Mouse (Mus musculus): ENCODE data around the gene Gm45713. TPM values are rescaled to one million over a fixed set of nuclear protein-coding genes. Genes with fewer than 3 reads are reported as not detected.
"Not testable (repeated sequence)": the region's sequence is repeated elsewhere in the genome, so short reads cannot be mapped to it uniquely, and the experiment has no call there.

The Gm45713 gene
- polyA plus RNA-seq, 1 experiment from 2014 or later: not detected

DNA sequence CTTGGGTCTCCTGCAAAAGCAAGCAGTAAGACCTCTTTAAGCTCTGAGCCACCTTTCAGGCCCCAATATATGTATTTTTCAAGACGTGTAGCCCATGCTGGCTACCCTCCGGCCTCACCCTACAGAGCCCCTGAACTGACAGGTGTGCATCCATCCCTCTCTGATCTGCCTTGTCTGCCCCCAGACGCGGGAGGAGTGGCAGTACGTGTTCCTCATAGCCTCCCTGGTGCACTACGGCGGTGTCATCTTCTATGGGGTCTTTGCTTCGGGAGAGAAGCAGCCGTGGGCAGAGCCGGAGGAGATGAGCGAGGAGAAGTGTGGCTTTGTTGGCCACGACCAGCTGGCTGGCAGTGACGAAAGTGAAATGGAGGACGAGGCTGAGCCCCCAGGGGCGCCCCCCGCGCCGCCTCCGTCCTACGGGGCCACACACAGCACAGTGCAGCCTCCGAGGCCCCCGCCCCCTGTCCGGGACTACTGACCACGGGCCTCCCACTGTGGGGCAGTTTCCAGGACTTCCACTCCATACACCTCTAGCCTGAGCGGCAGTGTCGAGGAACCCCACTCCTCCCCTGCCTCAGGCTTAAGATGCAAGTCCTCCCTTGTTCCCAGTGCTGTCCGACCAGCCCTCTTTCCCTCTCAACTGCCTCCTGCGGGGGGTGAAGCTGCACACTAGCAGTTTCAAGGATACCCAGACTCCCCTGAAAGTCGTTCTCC lies 38.7 kb upstream of the Gm45713 start:
- ATAC-seq: no peak
- WGBS: 3% methylated on average over 29 of the region's 29 CpGs
- peaks cover 6% of the 10 kb centered on the region; the same call in 1 of the 2 replicates for H3K9me3 ChIP-seq
- H3K36me3 ChIP-seq: no peaks in the 10 kb centered on the region
- H3K4me1 ChIP-seq (replicated peaks): peaks cover 20% of the 10 kb centered on the region
- H3K27ac ChIP-seq: no peak overlapping the region
- H3K4me2 ChIP-seq (replicated peaks): peak overlapping the region; percentile 19
- peaks cover 83% of the 10 kb centered on the region for H3K27me3 ChIP-seq
- no peak overlapping the region for H3K9ac ChIP-seq (replicated peaks)
- H3K4me3 ChIP-seq (replicated peaks): peak overlapping the region; percentile 11; the same call in 1 of the 2 replicates

DNA sequence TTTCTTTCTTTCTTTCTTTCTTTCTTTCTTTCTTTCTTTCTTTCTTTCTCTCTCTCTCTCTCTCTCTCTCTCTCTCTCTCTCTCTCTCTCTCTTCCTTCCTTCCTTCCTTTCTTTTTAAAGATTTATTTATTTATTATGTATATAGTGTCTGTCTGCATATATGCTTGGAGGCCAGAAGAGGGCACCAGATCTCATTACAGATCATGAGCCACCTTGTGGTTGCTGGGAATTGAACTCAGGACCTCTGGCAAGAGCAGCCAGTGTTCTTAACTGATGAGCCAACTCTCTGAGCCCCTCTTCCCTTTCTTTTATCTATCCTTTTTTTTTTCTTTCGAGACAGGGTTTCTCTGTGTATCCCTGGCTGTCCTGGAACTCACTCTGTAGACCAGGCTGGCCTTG lies 37.7 kb upstream of the Gm45713 start:
- Histone ChIP-seq H3K4me1 (replicated peaks) (peaks cover 21% of the 10 kb centered on the region), H3K27me3 (peaks cover 83% of the 10 kb centered on the region)
- not testable (repeated sequence) for H3K4me2 ChIP-seq (replicated peaks); H3K9ac ChIP-seq (replicated peaks); H3K27ac ChIP-seq; H3K4me3 ChIP-seq (replicated peaks); H3K9me3 ChIP-seq; ATAC-seq; H3K36me3 ChIP-seq
- WGBS: 55% methylated on average over 1 of the region's 1 CpGs

DNA sequence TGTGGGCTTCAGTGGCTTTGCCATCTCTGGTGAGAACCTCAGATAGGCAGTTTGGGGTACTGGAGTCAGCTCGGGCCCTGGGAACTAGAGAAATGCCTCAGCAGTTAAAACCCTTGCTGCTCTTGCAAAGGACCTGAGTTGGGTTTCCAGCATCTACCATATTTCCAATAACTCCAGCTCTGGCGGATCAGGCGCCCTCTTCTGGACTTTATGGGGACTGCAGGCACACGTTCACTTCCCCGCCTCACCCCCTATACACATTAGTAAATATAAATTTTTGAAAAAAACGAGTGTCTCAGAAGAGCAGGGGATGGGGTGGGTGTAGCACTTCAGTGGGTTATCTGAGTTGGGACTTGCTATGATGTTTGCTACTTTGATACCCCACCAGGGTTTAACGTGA lies 36.9 kb upstream of the Gm45713 start:
- Histone ChIP-seq H3K4me1 (replicated peaks) (peaks cover 29% of the 10 kb centered on the region), H3K27me3 (peaks cover 83% of the 10 kb centered on the region), H3K4me2 (replicated peaks) (no peak overlapping the region), H3K9ac (replicated peaks) (no peak overlapping the region), H3K9me3 (peaks cover 6% of the 10 kb centered on the region; the same call in 1 of the 2 replicates), H3K27ac (no peak overlapping the region), H3K4me3 (replicated peaks) (no peak overlapping the region), H3K36me3 (no peaks in the 10 kb centered on the region)
- ATAC-seq: no peak
- WGBS: 64% methylated on average over 7 of the region's 7 CpGs

DNA sequence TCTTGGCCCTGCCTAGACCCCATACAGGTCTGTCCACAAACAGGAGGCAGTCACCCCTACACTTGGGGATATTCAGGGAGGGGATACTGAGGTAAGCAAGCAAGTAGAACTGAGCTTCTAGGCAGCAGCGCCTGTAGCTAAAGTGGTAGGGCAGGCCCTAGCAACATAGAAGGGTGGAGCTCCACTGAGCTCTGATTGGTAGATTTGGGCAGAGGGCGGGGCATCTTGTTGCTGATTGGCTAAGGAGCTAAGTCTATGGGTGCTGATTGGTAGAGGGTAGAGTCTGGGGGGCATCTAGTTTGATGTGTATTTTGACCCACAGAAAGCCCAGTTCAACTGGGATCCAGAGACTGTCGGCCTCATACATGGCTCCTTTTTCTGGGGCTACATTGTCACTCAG lies 33.5 kb upstream of the Gm45713 start:
- peaks cover 6% of the 10 kb centered on the region; the same call in 1 of the 2 replicates for H3K9me3 ChIP-seq
- peaks cover 19% of the 10 kb centered on the region for H3K4me1 ChIP-seq (replicated peaks)
- H3K36me3 ChIP-seq: no peaks in the 10 kb centered on the region
- no peak for ATAC-seq
- no peak overlapping the region for H3K4me3 ChIP-seq (replicated peaks)
- H3K4me2 ChIP-seq (replicated peaks): no peak overlapping the region
- H3K27me3 ChIP-seq: peaks cover 83% of the 10 kb centered on the region
- H3K9ac ChIP-seq (replicated peaks): no peak overlapping the region
- no peak overlapping the region for H3K27ac ChIP-seq
- 91% methylated on average over 3 of the region's 3 CpGs for WGBS

DNA sequence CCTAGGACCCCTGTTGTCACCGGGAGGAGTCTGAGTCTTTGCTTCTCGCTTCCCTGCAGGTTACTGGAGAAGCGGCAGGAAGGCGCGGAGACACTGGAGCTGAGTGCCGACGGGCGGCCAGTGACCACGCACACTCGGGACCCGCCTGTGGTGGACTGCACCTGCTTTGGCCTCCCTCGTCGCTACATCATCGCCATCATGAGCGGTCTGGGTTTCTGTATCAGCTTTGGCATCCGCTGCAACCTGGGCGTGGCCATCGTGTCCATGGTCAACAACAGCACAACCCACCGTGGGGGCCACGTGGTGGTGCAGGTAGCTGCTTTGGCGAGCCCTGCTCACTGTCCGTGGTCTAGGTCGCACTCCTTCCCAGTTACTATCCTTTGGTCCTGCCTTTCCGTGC lies 32.6 kb upstream of the Gm45713 start:
- no peak overlapping the region for H3K27ac ChIP-seq
- WGBS: 4% methylated on average over 24 of the region's 24 CpGs
- H3K4me3 ChIP-seq (replicated peaks): peak overlapping the region; percentile 15

DNA sequence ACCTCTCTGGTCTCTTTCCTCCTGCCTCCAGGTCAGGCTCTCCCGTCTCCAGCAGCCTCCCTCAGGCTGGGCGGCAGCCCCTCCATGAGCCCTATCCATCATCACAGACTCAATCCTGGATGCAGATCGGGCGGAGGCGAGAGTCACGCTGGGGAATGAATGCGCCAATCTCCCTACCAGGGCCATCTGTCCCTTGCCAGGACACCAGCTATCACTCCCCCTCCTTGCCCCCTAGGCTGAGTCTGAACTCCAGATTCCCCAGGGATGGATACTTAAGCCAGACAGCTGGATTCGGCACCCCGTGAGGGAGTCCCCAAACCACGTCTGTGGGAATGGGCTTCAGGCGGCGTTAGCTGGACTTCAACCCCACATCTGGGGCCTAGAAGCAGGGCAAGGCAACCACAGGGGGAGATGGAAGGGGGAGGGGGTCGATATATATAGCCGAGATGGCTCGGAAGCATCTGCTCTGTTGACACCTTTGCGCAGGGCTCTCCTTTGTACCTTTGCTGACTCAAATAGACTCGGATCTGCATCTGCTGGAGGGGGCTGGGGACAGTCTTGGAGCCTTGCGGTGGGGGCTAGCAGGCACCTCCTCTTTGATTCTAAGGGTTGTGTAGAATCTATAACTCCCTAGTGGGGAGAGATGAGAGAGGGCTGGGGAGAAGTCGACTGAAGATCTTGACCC lies 31.9 kb upstream of the Gm45713 start:
- Histone ChIP-seq H3K4me2 (replicated peaks) (peak overlapping the region; percentile 25), H3K27me3 (peaks cover 91% of the 10 kb centered on the region), H3K9ac (replicated peaks) (no peak overlapping the region; the same call in 1 of the 2 replicates), H3K36me3 (no peaks in the 10 kb centered on the region), H3K9me3 (peaks cover 6% of the 10 kb centered on the region; the same call in 1 of the 2 replicates), H3K27ac (no peak overlapping the region), H3K4me1 (replicated peaks) (peaks cover 27% of the 10 kb centered on the region), H3K4me3 (replicated peaks) (no peak overlapping the region)
- WGBS: 2% methylated on average over 19 of the region's 19 CpGs
- ATAC-seq: 0 out of 2 replicates have a peak, but pooled peaks have one; percentile 7

More for the DNA sequence above, 32.6 kb upstream of the Gm45713 start:
- peak overlapping the region; percentile 28 for H3K4me2 ChIP-seq (replicated peaks)
- H3K4me1 ChIP-seq (replicated peaks): peaks cover 25% of the 10 kb centered on the region
- no peaks in the 10 kb centered on the region for H3K36me3 ChIP-seq
- H3K9ac ChIP-seq (replicated peaks): no peak overlapping the region
- ATAC-seq: no peak
- peaks cover 6% of the 10 kb centered on the region; the same call in 1 of the 2 replicates for H3K9me3 ChIP-seq
- H3K27me3 ChIP-seq: peaks cover 83% of the 10 kb centered on the region

DNA sequence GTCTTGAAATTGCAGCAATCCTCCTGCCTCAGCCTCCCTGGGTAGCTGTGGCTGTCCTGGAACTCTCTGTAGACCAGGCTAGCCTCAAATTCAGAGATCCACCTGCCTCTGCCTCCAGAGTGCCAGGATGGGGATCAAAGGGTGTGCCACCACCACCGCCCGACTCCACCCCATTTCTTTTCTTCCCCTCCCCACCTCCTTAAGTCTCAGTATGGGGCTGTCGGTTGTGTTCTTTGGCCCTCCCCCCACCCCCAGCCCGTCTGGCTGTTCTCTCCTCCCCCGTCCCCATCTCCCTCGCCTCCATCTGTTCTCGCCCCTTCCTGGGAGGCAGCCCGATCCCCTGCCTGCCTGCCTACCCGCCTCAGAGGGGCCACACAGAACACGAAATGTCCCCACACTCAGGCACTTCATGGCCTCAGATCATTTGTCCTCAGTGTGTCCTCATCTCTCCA lies 30.9 kb upstream of the Gm45713 start:
- 20% methylated on average over 10 of the region's 10 CpGs for WGBS
- Histone ChIP-seq H3K36me3 (no peaks in the 10 kb centered on the region), H3K9me3 (peaks cover 6% of the 10 kb centered on the region; the same call in 1 of the 2 replicates), H3K4me3 (replicated peaks) (no peak overlapping the region), H3K4me2 (replicated peaks) (no peak overlapping the region), H3K4me1 (replicated peaks) (peaks cover 34% of the 10 kb centered on the region), H3K27me3 (peaks cover 90% of the 10 kb centered on the region), H3K9ac (replicated peaks) (no peak overlapping the region), H3K27ac (no peak overlapping the region)
- ATAC-seq: no peak

DNA sequence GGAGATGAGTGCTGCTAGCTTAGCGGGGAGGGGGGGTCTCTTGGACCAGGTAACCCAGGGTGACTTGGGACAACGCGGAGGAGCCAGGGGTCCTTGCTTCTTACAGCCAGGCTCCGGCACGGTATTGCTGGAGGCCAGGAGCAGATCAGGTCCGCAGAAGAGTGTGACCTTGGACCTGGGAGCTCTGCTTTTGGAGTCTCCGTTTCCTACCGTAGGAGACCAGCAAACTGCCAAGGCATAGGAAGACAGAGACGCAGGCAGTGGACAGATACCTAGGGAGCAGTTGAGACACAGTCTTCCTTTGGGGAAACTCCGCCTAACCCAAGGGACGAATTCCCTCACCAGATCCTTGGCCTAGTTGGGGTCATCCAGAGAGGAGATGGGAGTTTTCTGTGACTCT lies 29.7 kb upstream of the Gm45713 start:
- H3K27ac ChIP-seq: no peak overlapping the region
- 44% methylated on average over 11 of the region's 11 CpGs for WGBS
- no peak overlapping the region for H3K9ac ChIP-seq (replicated peaks)

DNA sequence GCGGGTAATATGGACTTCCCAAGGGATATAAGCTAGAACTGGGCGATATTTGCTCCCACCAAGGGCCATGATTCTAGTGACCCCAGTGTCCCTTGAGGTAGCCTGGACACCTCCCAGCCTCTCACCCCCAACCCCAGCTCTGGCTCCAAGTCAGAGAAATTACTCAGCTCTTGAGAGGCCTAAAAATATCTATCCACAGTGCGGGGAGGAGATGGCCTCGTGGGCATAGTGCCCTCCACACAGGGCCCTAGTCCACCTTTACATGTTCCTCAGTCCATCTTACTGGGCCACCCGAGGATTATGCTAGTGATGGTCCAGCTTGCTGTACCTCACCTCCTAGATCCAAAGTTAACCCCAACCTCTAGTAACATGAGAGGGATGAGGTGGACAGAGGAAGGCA lies 28.8 kb upstream of the Gm45713 start:
- H3K4me1 ChIP-seq (replicated peaks): peaks cover 34% of the 10 kb centered on the region
- no peak overlapping the region for H3K4me2 ChIP-seq (replicated peaks)
- ATAC-seq: no peak
- no peak overlapping the region for H3K4me3 ChIP-seq (replicated peaks)
- H3K27me3 ChIP-seq: peaks cover 75% of the 10 kb centered on the region
- peaks cover 1% of the 10 kb centered on the region; the same call in 1 of the 2 replicates for H3K9me3 ChIP-seq
- H3K36me3 ChIP-seq: peaks cover 5% of the 10 kb centered on the region; the same call in 1 of the 2 replicates
- WGBS: 68% methylated on average over 5 of the region's 5 CpGs
- no peak overlapping the region for H3K27ac ChIP-seq
- no peak overlapping the region for H3K9ac ChIP-seq (replicated peaks)

More for the DNA sequence above, 29.7 kb upstream of the Gm45713 start:
- H3K4me1 ChIP-seq (replicated peaks): peaks cover 34% of the 10 kb centered on the region
- ATAC-seq: no peak
- H3K4me3 ChIP-seq (replicated peaks): no peak overlapping the region
- no peak overlapping the region for H3K4me2 ChIP-seq (replicated peaks)
- H3K27me3 ChIP-seq: peaks cover 84% of the 10 kb centered on the region
- peaks cover 6% of the 10 kb centered on the region; the same call in 1 of the 2 replicates for H3K9me3 ChIP-seq
- no peaks in the 10 kb centered on the region for H3K36me3 ChIP-seq

DNA sequence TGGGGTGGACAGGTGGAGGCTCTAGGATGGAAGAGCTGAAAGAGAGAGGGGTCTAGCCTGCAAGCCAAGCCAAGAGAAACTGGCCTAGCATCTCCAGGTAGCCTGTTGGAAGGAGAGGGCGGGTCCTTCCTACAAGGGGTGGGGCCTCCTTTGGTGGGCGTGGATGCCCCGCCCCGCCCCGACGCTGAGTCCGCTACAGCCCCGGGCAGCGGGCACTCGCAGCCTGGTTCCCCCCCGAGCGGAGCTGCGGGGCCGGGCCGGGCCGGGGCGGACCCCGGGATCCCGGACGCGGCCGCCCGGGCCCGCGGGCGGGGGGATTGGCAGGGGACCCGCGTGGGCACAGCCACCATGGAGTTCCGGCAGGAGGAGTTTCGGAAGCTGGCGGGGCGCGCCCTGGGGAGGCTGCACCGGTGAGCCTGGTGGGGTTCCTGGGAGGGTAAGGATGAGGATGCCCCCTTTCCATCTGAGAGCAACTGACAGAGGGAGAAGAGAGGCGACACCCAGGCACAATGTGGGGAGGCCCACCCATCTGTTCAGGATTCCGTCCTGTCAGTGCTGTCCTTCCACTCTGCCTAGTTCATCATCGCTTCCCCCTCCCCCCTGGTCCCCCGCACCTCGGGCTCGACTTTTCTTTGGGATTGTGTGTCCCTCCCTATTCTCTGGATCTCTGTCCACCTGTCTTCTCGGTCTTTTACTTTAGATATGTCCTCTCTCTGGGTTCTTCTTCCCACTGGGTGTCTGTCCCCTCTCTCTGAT lies 27.9 kb upstream of the Gm45713 start, which contains the start of gene Slc17a7:
Gene Slc17a7 (plus strand): TSS at position 215 of the 756 bp plus-strand sequence.
- Histone ChIP-seq H3K9ac (replicated peaks) (peak within 1 kb of the TSS; percentile 64), H3K9me3 (no peaks in the 10 kb centered on the region), H3K36me3 (peaks cover 14% of the 10 kb centered on the region), H3K4me3 (replicated peaks) (peak within 1 kb of the TSS; percentile 37), H3K27me3 (peaks cover 66% of the 10 kb centered on the region), H3K4me1 (replicated peaks) (peaks cover 34% of the 10 kb centered on the region), H3K27ac (no peak within 1 kb of the TSS), H3K4me2 (replicated peaks) (peak within 1 kb of the TSS; percentile 67)
- no peak for ATAC-seq
- WGBS: 2% methylated on average over 41 of the region's 41 CpGs

DNA sequence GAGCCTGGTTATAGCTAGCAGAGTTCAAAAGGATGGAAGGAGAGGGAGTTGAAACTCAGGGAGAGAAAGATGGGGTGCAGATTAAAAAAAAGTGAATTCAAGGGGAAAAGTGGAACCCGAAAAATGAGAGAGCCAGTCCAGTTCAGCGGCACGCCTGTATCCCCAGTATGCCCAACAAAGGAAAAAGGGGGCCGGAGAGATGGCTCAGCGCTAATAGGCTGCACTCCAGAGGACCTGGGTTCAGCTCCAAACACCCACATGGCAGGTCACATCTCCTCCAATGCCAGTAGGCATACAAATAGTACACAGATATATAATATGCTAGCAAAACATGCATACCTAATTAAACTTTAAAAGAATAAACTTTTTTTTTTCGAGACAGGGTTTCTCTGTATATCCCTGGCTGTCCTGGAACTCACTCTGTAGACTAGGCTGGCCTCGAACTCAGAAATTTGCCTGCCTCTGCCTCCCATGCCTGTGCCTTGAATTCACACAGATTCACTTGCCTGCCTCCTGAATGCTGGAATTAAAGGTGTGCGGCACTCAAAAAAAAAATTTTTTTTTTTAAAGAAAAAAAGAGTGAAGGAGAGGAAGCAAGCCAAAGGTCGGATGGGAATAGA lies 27.1 kb upstream of the Gm45713 start:
- Histone ChIP-seq H3K36me3 (peaks cover 22% of the 10 kb centered on the region), H3K27ac (no peak overlapping the region), H3K27me3 (peaks cover 58% of the 10 kb centered on the region), H3K9ac (replicated peaks) (no peak overlapping the region), H3K4me3 (replicated peaks) (no peak overlapping the region), H3K4me2 (replicated peaks) (no peak overlapping the region), H3K9me3 (no peaks in the 10 kb centered on the region), H3K4me1 (replicated peaks) (peaks cover 26% of the 10 kb centered on the region)
- ATAC-seq: no peak
- 75% methylated on average over 9 of the region's 9 CpGs for WGBS
